Mouse (Mus musculus): ENCODE measurements around the gene Gm20822. TPM values are rescaled to one million over a fixed set of nuclear protein-coding genes. Genes with fewer than 3 reads are reported as not detected.
"Not testable (repeated sequence)": the region's sequence is repeated elsewhere in the genome, so short reads cannot be mapped to it uniquely, and the experiment has no call there.

The Gm20822 gene
- polyA plus RNA-seq (2014; fragmentation: Nextera tagmentation; extraction: Ambion mirVana), result not detected in 2 replicates

DNA sequence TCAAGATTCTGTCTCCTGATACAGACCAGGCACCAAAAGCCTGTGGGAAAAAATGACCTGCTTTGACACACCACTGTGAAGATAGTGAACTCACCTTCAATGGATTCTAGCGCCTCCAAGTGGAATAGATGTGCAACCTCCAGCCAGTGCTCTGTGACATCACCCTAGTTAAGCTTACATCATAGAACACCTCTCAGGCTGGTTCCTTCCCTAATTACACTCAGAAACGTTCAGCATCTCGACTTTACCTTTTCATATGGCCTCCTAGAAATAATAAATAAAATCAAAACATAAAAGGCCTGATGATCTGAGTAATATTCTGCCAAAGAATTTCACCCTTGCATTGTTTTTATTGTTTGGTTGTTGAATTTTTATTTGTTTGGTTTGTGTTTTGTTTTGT is at the start of gene Gm20822:
TSS of gene Gm20822 (minus strand) at position 101 of the 400 bp plus-strand sequence.
- not testable (repeated sequence) for H3K36me3 ChIP-seq (ENCODE audit: control insufficient read depth, insufficient read depth, low read length); H3K4me1 ChIP-seq (replicated peaks; ENCODE audit: control insufficient read depth, insufficient read depth, low read length); DNase-seq (ENCODE audit: low spot score); H3K4me2 ChIP-seq (ENCODE audit: low read depth, low read length, severe bottlenecking); H3K27me3 ChIP-seq (ENCODE audit: control insufficient read depth, insufficient read depth, low read length); H3K4me3 ChIP-seq (ENCODE audit: low read depth, low read length); ATAC-seq (replicated peaks; ENCODE audit: low FRiP score); H3K9ac ChIP-seq (ENCODE audit: low read length); H3K9me3 ChIP-seq (ENCODE audit: control insufficient read depth, low read length); H3K27ac ChIP-seq (ENCODE audit: low read depth, low read length)
- no CpG with 5 or more reads among the region's 3 CpGs for WGBS

All from forebrain, embryonic 11.5 days (tissue).